Mouse (Mus musculus): ENCODE measurements around the gene Vmn2r44. TPM values are rescaled to one million over a fixed set of nuclear protein-coding genes. Genes with fewer than 3 reads are reported as not detected.
"Not testable (repeated sequence)": the region's sequence is repeated elsewhere in the genome, so short reads cannot be mapped to it uniquely, and the experiment has no call there.

Vmn2r44 gene
- not detected in 2 replicates for polyA plus RNA-seq (2016; fragmentation: Nextera tagmentation; extraction: Ambion mirVana)

- H3K36me3 ChIP-seq; H3K4me3 ChIP-seq; H3K9ac ChIP-seq; H3K27me3 ChIP-seq (replicated peaks); H3K9me3 ChIP-seq (replicated peaks); H3K4me1 ChIP-seq; H3K27ac ChIP-seq; H3K4me2 ChIP-seq; ATAC-seq: not testable (repeated sequence)
Observed at GRCm38 (mm10) chr7:8383233-8383632, at the start of gene Vmn2r44. TSS of gene Vmn2r44 (minus strand) at chr7:8383333.

DNA sequence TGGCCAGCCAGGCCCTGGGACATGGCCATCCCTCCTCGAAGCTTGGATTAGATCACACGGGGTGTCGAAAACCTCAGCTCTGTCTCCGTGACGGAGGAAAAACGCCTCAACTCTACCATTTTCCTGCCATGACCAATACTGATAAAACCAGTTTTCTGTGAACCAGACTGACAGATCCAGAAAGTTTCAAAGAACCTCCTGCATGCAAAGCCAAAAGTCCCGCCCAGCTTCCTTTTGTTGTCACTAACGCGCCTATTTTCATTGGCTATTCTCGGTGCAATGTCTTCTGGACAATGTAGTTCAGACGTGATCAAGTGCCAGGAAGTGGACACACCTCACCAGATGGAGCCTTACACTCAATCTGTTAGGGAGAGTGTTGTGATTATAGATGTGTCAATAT is 25.3 kb downstream of the Vmn2r44 start:
- not testable (repeated sequence) for H3K27me3 ChIP-seq (replicated peaks); H3K36me3 ChIP-seq; ATAC-seq; H3K4me3 ChIP-seq; H3K4me2 ChIP-seq; H3K4me1 ChIP-seq; H3K9me3 ChIP-seq (replicated peaks); H3K9ac ChIP-seq; H3K27ac ChIP-seq
- 72% methylated on average over 11 of the region's 11 CpGs for WGBS (ENCODE audit: insufficient replicate concordance)

Other genes starting within 250 kb of the Vmn2r44 start
- gene Vmn2r41, start 221.7 kb downstream of the Vmn2r44 start, polyA plus RNA-seq (2016; fragmentation: Nextera tagmentation; extraction: Ambion mirVana) = not detected in 2 replicates
- gene Vmn2r42, start 183.0 kb downstream of the Vmn2r44 start, polyA plus RNA-seq (2016; fragmentation: Nextera tagmentation; extraction: Ambion mirVana) = not detected in 2 replicates
- not detected in 2 replicates for gene Vmn2r43, start 122.7 kb downstream of the Vmn2r44 start, polyA plus RNA-seq (2016; fragmentation: Nextera tagmentation; extraction: Ambion mirVana)
- gene Vmn2r45, start 105.7 kb upstream of the Vmn2r44 start, polyA plus RNA-seq (2016; fragmentation: Nextera tagmentation; extraction: Ambion mirVana) = not detected in 2 replicates

Data from liver, embryonic 12.5 days (tissue).